Mouse (Mus musculus): ENCODE data around the gene Bdp1. TPM values are rescaled to one million over a fixed set of nuclear protein-coding genes. Genes with fewer than 3 reads are reported as not detected.
"Not testable (repeated sequence)": the region's sequence is repeated elsewhere in the genome, so short reads cannot be mapped to it uniquely, and the experiment has no call there.

Gene Bdp1
- polyA plus RNA-seq, 1 experiment from 2014 or later = 28.5 TPM

DNA sequence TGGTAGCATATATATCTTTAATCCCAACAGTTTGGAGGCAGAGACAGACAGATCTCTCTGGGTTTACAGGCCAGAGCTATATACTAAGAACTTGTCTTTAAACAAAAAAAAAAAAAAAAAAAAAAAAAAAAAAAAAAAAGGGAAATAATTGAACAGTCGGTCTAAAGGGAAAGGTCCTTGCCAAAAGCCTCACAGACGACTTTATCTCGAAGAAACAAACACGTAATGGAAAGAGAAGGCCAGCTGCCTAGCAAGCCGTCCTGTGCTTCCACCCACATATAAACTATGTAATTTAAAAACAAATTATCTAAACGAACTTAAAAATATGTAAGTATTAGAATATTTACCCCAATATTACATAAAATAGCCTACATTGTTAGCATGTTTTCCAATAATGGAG, 36.0 kb downstream of the Bdp1 start:
- Histone ChIP-seq H3K27ac (replicated peaks) (no peak overlapping the region), H3K36me3 (replicated peaks) (peaks cover 92% of the 10 kb centered on the region), H3K27me3 (replicated peaks; ENCODE audit: low read depth, poor library complexity, severe bottlenecking) (no peaks in the 10 kb centered on the region), H3K4me3 (no peak overlapping the region), H3K9me3 (no peaks in the 10 kb centered on the region), H3K4me1 (no peaks in the 10 kb centered on the region)
- no peak for DNase-seq (ENCODE audit: low spot score)
- WGBS = 89% methylated on average over 6 of the region's 6 CpGs

GRCm38 (mm10) chr13:100063936-100064335, 39.9 kb downstream of the Bdp1 start:
- Histone ChIP-seq H3K4me1 (no peaks in the 10 kb centered on the region), H3K4me3 (no peak overlapping the region), H3K36me3 (replicated peaks) (peaks cover 97% of the 10 kb centered on the region), H3K27me3 (replicated peaks; ENCODE audit: low read depth, poor library complexity, severe bottlenecking) (no peaks in the 10 kb centered on the region), H3K9me3 (no peaks in the 10 kb centered on the region), H3K27ac (replicated peaks) (no peak overlapping the region)
- 93% methylated on average over 3 of the region's 3 CpGs for WGBS
- no peak for DNase-seq (ENCODE audit: low spot score)

- WGBS = 94% methylated on average over 8 of the region's 8 CpGs
- not testable (repeated sequence) for H3K27ac ChIP-seq (replicated peaks); H3K4me1 ChIP-seq; H3K27me3 ChIP-seq (replicated peaks; ENCODE audit: low read depth, poor library complexity, severe bottlenecking); H3K4me3 ChIP-seq; DNase-seq (ENCODE audit: low spot score); H3K9me3 ChIP-seq
- peaks cover 97% of the 10 kb centered on the region for H3K36me3 ChIP-seq (replicated peaks)
Measured at GRCm38 (mm10) chr13:100057738-100058137, 46.1 kb downstream of the Bdp1 start.

GRCm38 (mm10) chr13:100026013-100026412, 77.9 kb downstream of the Bdp1 start:
- no peak for DNase-seq (ENCODE audit: low spot score)
- no peaks in the 10 kb centered on the region for H3K27me3 ChIP-seq (replicated peaks; ENCODE audit: low read depth, poor library complexity, severe bottlenecking)
- H3K9me3 ChIP-seq = no peaks in the 10 kb centered on the region
- peaks cover 93% of the 10 kb centered on the region for H3K36me3 ChIP-seq (replicated peaks)
- no peak overlapping the region for H3K4me3 ChIP-seq
- 91% methylated on average over 6 of the region's 6 CpGs for WGBS
- no peaks in the 10 kb centered on the region for H3K4me1 ChIP-seq
- no peak overlapping the region for H3K27ac ChIP-seq (replicated peaks)

DNA sequence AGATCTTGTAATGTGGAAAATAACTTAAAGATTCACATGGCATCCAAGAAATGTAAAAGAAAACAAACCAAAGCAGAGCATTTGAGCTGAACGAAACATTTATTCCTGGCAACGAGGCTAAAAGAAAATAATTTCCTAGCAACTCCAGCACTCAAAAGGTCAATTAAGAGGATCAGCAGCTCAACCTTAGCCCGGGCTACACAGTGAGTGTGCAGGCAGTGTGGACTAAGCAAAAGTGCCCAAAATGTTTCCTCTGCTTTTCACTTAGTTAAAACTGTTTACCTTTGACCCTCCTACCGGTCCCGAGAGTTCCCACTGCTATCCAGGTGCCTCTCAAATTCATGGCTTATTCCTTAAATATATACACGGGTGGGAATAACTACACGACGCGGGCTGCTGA, 87.0 kb downstream of the Bdp1 start:
- H3K4me1 ChIP-seq = peaks cover 22% of the 10 kb centered on the region
- H3K36me3 ChIP-seq (replicated peaks) = peaks cover 16% of the 10 kb centered on the region
- no peaks in the 10 kb centered on the region for H3K27me3 ChIP-seq (replicated peaks; ENCODE audit: low read depth, poor library complexity, severe bottlenecking)
- 93% methylated on average over 9 of the region's 9 CpGs for WGBS
- no peak overlapping the region for H3K4me3 ChIP-seq
- no peaks in the 10 kb centered on the region for H3K9me3 ChIP-seq
- no peak overlapping the region for H3K27ac ChIP-seq (replicated peaks)
- no peak for DNase-seq (ENCODE audit: low spot score)

DNA sequence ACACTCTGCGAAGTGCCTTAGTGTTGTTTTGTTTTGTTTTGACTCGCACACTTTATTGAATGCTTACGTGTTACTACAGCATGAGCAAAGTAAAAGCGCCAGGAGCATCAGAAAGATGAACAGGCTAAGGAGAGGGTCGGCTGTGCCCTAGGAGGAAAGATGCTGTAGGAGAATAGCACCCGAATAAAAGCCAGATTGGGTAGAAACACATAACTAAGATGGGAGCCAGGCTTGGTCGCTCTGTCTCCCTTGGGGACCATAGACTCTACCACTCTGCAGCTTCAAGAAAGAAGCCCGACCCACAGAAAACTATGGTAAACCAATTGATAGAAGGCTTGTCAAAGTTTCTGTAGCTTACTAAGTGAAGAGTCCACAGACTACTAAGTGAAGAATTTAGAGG, 87.9 kb downstream of the Bdp1 start:
- Histone ChIP-seq H3K27ac (replicated peaks) (peak overlapping the region; percentile 86), H3K9me3 (no peaks in the 10 kb centered on the region), H3K4me3 (peak overlapping the region; percentile 80), H3K27me3 (replicated peaks; ENCODE audit: low read depth, poor library complexity, severe bottlenecking) (no peaks in the 10 kb centered on the region), H3K36me3 (replicated peaks) (peaks cover 10% of the 10 kb centered on the region), H3K4me1 (peaks cover 22% of the 10 kb centered on the region)
- WGBS = 13% methylated on average over 8 of the region's 8 CpGs
- no peak for DNase-seq (ENCODE audit: low spot score)

DNA sequence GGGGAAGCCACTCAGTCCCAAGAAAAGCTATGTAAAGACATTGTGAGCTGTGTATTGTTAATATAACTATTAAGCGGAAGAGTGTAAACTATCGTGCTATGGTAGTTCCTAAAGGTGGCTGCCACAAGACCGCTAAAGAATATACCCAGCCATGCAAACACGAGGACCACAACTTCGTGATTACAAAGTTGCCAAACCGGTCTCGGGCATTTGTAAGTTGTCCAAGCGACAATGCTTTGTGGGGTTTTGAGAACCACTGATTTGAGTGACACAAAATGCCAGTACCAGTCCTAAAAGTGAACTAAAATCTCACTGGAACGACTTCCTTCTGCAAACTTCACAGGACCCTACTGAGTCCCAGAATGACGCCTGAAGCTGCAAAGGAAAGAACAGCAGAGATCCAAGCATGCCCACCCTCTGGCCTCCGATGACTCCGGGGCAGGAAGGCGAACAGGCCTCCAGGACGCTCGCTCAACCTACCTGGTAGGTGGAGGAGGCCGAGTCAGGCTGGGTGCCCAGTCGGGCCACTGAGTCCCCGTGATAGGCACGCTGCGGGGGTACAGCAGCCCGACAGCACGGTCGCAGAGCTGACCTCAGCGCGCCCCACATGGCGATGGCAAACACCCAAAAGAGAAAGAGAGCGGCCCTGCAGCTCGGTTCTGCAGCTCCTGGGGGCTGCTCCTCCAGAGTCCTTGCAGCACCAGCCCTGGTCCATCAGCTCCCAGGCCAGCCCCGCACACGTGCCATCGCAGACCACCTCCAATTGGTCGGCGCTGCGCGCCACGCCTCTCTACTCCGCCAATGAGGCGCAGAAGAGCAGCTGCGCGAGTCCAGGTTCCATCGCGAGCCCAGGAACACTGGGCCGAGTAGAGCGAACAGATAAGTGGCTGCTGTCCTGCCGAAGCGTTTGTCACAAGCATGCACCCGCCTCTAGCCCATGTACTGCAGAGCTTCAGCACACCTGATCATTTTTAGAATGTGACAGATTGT, 88.7 kb downstream of the Bdp1 start, which contains the start of gene Mccc2:
Gene Mccc2 (minus strand): TSS at position 734 of the 990 bp plus-strand sequence.
- WGBS = 5% methylated on average over 47 of the region's 47 CpGs
- H3K27ac ChIP-seq (replicated peaks) = peak within 1 kb of the TSS; percentile 86

GRCm38 (mm10) chr13:100005911-100006496, 97.9 kb downstream of the Bdp1 start:
- no peaks in the 10 kb centered on the region; the same call in 1 of the 2 replicates for H3K36me3 ChIP-seq (replicated peaks)

More for the DNA sequence above, 88.7 kb downstream of the Bdp1 start, which contains the start of gene Mccc2:
- Histone ChIP-seq H3K4me1 (peaks cover 22% of the 10 kb centered on the region), H3K36me3 (replicated peaks) (peaks cover 5% of the 10 kb centered on the region), H3K4me3 (peak within 1 kb of the TSS; percentile 80), H3K27me3 (replicated peaks; ENCODE audit: low read depth, poor library complexity, severe bottlenecking) (no peaks in the 10 kb centered on the region), H3K9me3 (no peaks in the 10 kb centered on the region)
- DNase-seq (ENCODE audit: low spot score) = peak; percentile 94

GRCm38 (mm10) chr13:100001790-100002196, 102.1 kb downstream of the Bdp1 start:
- 38% methylated on average over 5 of the region's 5 CpGs for WGBS
- peak; percentile 75 for DNase-seq (ENCODE audit: low spot score)

More at GRCm38 (mm10) chr13:100005911-100006496, 97.9 kb downstream of the Bdp1 start:
- no peak overlapping the region for H3K27ac ChIP-seq (replicated peaks)
- H3K27me3 ChIP-seq (replicated peaks; ENCODE audit: low read depth, poor library complexity, severe bottlenecking) = no peaks in the 10 kb centered on the region
- H3K4me1 ChIP-seq = no peaks in the 10 kb centered on the region
- no peak for DNase-seq (ENCODE audit: low spot score)
- H3K9me3 ChIP-seq = no peaks in the 10 kb centered on the region
- 91% methylated on average over 12 of the region's 12 CpGs for WGBS
- H3K4me3 ChIP-seq = no peak overlapping the region

GRCm38 (mm10) chr13:99999078-99999477, 104.8 kb downstream of the Bdp1 start:
- Histone ChIP-seq H3K27me3 (replicated peaks; ENCODE audit: low read depth, poor library complexity, severe bottlenecking) (no peaks in the 10 kb centered on the region), H3K36me3 (replicated peaks) (peaks cover 4% of the 10 kb centered on the region; the same call in 1 of the 2 replicates), H3K9me3 (no peaks in the 10 kb centered on the region), H3K4me1 (no peaks in the 10 kb centered on the region), H3K27ac (replicated peaks) (no peak overlapping the region), H3K4me3 (no peak overlapping the region)
- no peak for DNase-seq (ENCODE audit: low spot score)
- WGBS = 91% methylated on average over 3 of the region's 3 CpGs

More at GRCm38 (mm10) chr13:100001790-100002196, 102.1 kb downstream of the Bdp1 start:
- Histone ChIP-seq H3K4me3 (no peak overlapping the region), H3K27me3 (replicated peaks; ENCODE audit: low read depth, poor library complexity, severe bottlenecking) (no peaks in the 10 kb centered on the region), H3K4me1 (no peaks in the 10 kb centered on the region), H3K27ac (replicated peaks) (no peak overlapping the region), H3K36me3 (replicated peaks) (peaks cover under 1% of the 10 kb centered on the region; the same call in 1 of the 2 replicates), H3K9me3 (no peaks in the 10 kb centered on the region)

GRCm38 (mm10) chr13:99998099-99998498, 105.8 kb downstream of the Bdp1 start:
- DNase-seq (ENCODE audit: low spot score) = no peak
- WGBS = 80% methylated on average over 3 of the region's 3 CpGs
- H3K27me3 ChIP-seq (replicated peaks; ENCODE audit: low read depth, poor library complexity, severe bottlenecking) = no peaks in the 10 kb centered on the region
- no peak overlapping the region for H3K27ac ChIP-seq (replicated peaks)
- no peak overlapping the region for H3K4me3 ChIP-seq
- H3K36me3 ChIP-seq (replicated peaks) = peaks cover 10% of the 10 kb centered on the region; the same call in 1 of the 2 replicates
- no peaks in the 10 kb centered on the region for H3K4me1 ChIP-seq
- H3K9me3 ChIP-seq = no peaks in the 10 kb centered on the region

DNA sequence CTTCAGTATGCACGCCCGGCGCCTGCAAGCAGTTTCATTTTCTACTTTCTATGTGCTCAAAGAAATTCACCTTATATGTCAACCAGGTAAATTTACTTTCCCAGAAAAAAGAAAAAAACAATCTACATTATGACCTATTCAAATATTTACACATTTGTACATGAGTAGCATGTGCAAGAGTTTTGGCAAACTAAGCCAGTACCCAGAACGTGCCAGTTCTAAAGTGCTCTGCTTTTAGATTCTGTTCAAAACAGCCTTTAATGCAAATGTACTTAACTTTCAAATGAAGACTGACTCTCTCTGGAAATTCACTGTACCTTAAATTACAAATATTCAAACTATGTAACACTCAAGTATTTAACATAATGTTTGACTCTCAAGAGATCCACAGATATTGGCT, 114.3 kb downstream of the Bdp1 start:
- Histone ChIP-seq H3K9me3 (no peaks in the 10 kb centered on the region), H3K36me3 (replicated peaks) (peaks cover 59% of the 10 kb centered on the region), H3K27me3 (replicated peaks; ENCODE audit: low read depth, poor library complexity, severe bottlenecking) (no peaks in the 10 kb centered on the region), H3K27ac (replicated peaks) (no peak overlapping the region), H3K4me3 (no peak overlapping the region), H3K4me1 (no peaks in the 10 kb centered on the region)
- 93% methylated on average over 4 of the region's 4 CpGs for WGBS
- DNase-seq (ENCODE audit: low spot score) = no peak
